Mouse (Mus musculus) heart, embryonic 11.5 days (tissue): ENCODE measurements at regions not wholly inside any gene's neighbourhood (a gene's known extent, or its start where the extent isn't known, plus 50 kb on each side); places are given as distances from the start of the nearest gene placed in this dataset.

Source experiments
- ATAC-seq: fragments of 200-750 bp; cut with Nextera tagmentation; replicated peaks from 2 replicates; pipeline ENCODE4 v1.8.0; 2017; ENCODE audit warnings: moderate library complexity; ENCODE audit not compliant: insufficient number of reproducible peaks, low FRiP score, low TSS enrichment
- H3K27ac ChIP-seq: fragments of 300-500 bp; sonication (generic); 2 replicates; pipeline ENCODE4 v1.5.1; 2014; ENCODE audit warnings: mild to moderate bottlenecking, low read depth, low read length
- H3K27me3 ChIP-seq: fragments of 300-500 bp; sonication (generic); 2 replicates; pipeline ENCODE4 v1.6.1; 2014; ENCODE audit warnings: mild to moderate bottlenecking, low read length, mixed read lengths; ENCODE audit not compliant: control insufficient read depth, insufficient read depth
- H3K36me3 ChIP-seq: fragments of 300-500 bp; sonication (generic); 2 replicates; pipeline ENCODE4 v1.6.1; 2014; ENCODE audit warnings: mild to moderate bottlenecking, low read length, moderate library complexity, mixed read lengths; ENCODE audit not compliant: control insufficient read depth, insufficient read depth
- H3K4me1 ChIP-seq: fragments of 300-500 bp; sonication (generic); 2 replicates; pipeline ENCODE4 v1.6.1; 2014; ENCODE audit warnings: low read length; ENCODE audit not compliant: control insufficient read depth, insufficient read depth
- H3K4me2 ChIP-seq: fragments of 300-500 bp; sonication (generic); 2 replicates; pipeline ENCODE4 v1.6.1; 2014; ENCODE audit warnings: mild to moderate bottlenecking, moderate library complexity
- H3K4me3 ChIP-seq: fragments of 300-500 bp; sonication (generic); 2 replicates; pipeline ENCODE4 v1.5.1; 2014; ENCODE audit warnings: low read depth, low read length
- H3K9ac ChIP-seq: fragments of 300-500 bp; sonication (generic); 2 replicates; pipeline ENCODE4 v1.6.1; 2014; ENCODE audit warnings: mild to moderate bottlenecking, low read depth, low read length, moderate library complexity
- H3K9me3 ChIP-seq: fragments of 300-500 bp; sonication (generic); replicated peaks from 2 replicates; pipeline ENCODE4 v1.6.1; 2016; ENCODE audit warnings: low read length; ENCODE audit not compliant: control insufficient read depth
- WGBS: fragments of 180-500 bp; shearing (Covaris S2); extraction: QIAGEN DNeasy Blood & Tissue Kit; methylation state at CpG from one replicate; pipeline ENCODE4 v1.1.7; 2014; ENCODE audit not compliant: insufficient replicate concordance; 5-methylcytosine and 5-hydroxymethylcytosine counted together

GRCm38 (mm10) chr6:31051771-31052170 lies 92.9 kb upstream of the Klf14 start:
- 81% methylated on average over 6 of the region's 6 CpGs for WGBS
- 0 out of 2 replicates have a peak, but pooled peaks cover 3% of the 10 kb centered on the region for H3K4me1 ChIP-seq
- H3K27me3 ChIP-seq = no peaks in the 10 kb centered on the region
- no peak overlapping the region for H3K4me3 ChIP-seq
- H3K4me2 ChIP-seq = no peak overlapping the region
- no peaks in the 10 kb centered on the region for H3K9me3 ChIP-seq
- H3K27ac ChIP-seq = no peak overlapping the region
- H3K36me3 ChIP-seq = no peaks in the 10 kb centered on the region
- no peak overlapping the region for H3K9ac ChIP-seq
- ATAC-seq = no peak

- WGBS = 11% methylated on average over 8 of the region's 8 CpGs
- no peak for ATAC-seq
Measured at GRCm38 (mm10) chr6:31053003-31053402, 94.1 kb upstream of the Klf14 start.

GRCm38 (mm10) chr6:31056786-31057566 lies 98.1 kb upstream of the Klf14 start:
- Histone ChIP-seq H3K27ac (no peak overlapping the region), H3K36me3 (no peaks in the 10 kb centered on the region), H3K9me3 (no peaks in the 10 kb centered on the region), H3K4me2 (no peak overlapping the region), H3K4me3 (no peak overlapping the region), H3K27me3 (no peaks in the 10 kb centered on the region), H3K4me1 (0 out of 2 replicates have a peak, but pooled peaks cover 3% of the 10 kb centered on the region), H3K9ac (no peak overlapping the region)
- 79% methylated on average over 12 of the region's 12 CpGs for WGBS
- no peak for ATAC-seq

More at GRCm38 (mm10) chr6:31053003-31053402, 94.1 kb upstream of the Klf14 start:
- H3K4me2 ChIP-seq = no peak overlapping the region
- H3K36me3 ChIP-seq = no peaks in the 10 kb centered on the region
- no peaks in the 10 kb centered on the region for H3K9me3 ChIP-seq
- no peak overlapping the region for H3K9ac ChIP-seq
- no peaks in the 10 kb centered on the region for H3K27me3 ChIP-seq
- H3K4me3 ChIP-seq = no peak overlapping the region
- H3K4me1 ChIP-seq = 0 out of 2 replicates have a peak, but pooled peaks cover 3% of the 10 kb centered on the region
- no peak overlapping the region for H3K27ac ChIP-seq

- Histone ChIP-seq H3K27ac (no peak overlapping the region), H3K36me3 (no peaks in the 10 kb centered on the region), H3K4me1 (no peaks in the 10 kb centered on the region), H3K4me2 (no peak overlapping the region), H3K9me3 (no peaks in the 10 kb centered on the region), H3K9ac (no peak overlapping the region), H3K4me3 (no peak overlapping the region), H3K27me3 (no peaks in the 10 kb centered on the region)
- WGBS = 63% methylated on average over 1 of the region's 1 CpGs
- no peak for ATAC-seq
Measured at GRCm38 (mm10) chr6:31058299-31058698, 99.4 kb upstream of the Klf14 start.

GRCm38 (mm10) chr6:31058961-31059360 lies 100.1 kb upstream of the Klf14 start:
- no peak overlapping the region for H3K9ac ChIP-seq
- WGBS = 79% methylated on average over 3 of the region's 3 CpGs
- no peaks in the 10 kb centered on the region for H3K4me1 ChIP-seq
- no peak overlapping the region for H3K4me3 ChIP-seq
- no peak overlapping the region for H3K4me2 ChIP-seq
- no peak for ATAC-seq
- H3K9me3 ChIP-seq = no peaks in the 10 kb centered on the region
- no peaks in the 10 kb centered on the region for H3K27me3 ChIP-seq
- no peak overlapping the region for H3K27ac ChIP-seq
- H3K36me3 ChIP-seq = no peaks in the 10 kb centered on the region

- Histone ChIP-seq H3K36me3 (no peaks in the 10 kb centered on the region), H3K9ac (no peak overlapping the region), H3K4me2 (no peak overlapping the region), H3K9me3 (no peaks in the 10 kb centered on the region), H3K4me3 (no peak overlapping the region), H3K4me1 (0 out of 2 replicates have a peak, but pooled peaks cover 2% of the 10 kb centered on the region), H3K27ac (no peak overlapping the region), H3K27me3 (no peaks in the 10 kb centered on the region)
- no peak for ATAC-seq
- 90% methylated on average over 4 of the region's 4 CpGs for WGBS
Measured at GRCm38 (mm10) chr6:31061813-31062212, 102.9 kb upstream of the Klf14 start.

- no peak for ATAC-seq
- H3K27ac ChIP-seq = no peak overlapping the region
- no peak overlapping the region for H3K4me3 ChIP-seq
- no peaks in the 10 kb centered on the region for H3K27me3 ChIP-seq
- WGBS = 54% methylated on average over 9 of the region's 9 CpGs
- no peaks in the 10 kb centered on the region for H3K36me3 ChIP-seq
- peaks cover 2% of the 10 kb centered on the region; the same call in 1 of the 2 replicates for H3K4me1 ChIP-seq
- H3K9me3 ChIP-seq = no peaks in the 10 kb centered on the region
- H3K4me2 ChIP-seq = no peak overlapping the region
- H3K9ac ChIP-seq = no peak overlapping the region
Measured at GRCm38 (mm10) chr6:31065419-31065818, 106.5 kb upstream of the Klf14 start.

- 89% methylated on average over 5 of the region's 5 CpGs for WGBS
- H3K36me3 ChIP-seq = no peaks in the 10 kb centered on the region
- no peaks in the 10 kb centered on the region for H3K27me3 ChIP-seq
- no peak overlapping the region for H3K4me2 ChIP-seq
- ATAC-seq = no peak
- H3K27ac ChIP-seq = no peak overlapping the region
- no peak overlapping the region for H3K9ac ChIP-seq
- H3K4me1 ChIP-seq = peaks cover 2% of the 10 kb centered on the region; the same call in 1 of the 2 replicates
- no peaks in the 10 kb centered on the region for H3K9me3 ChIP-seq
- H3K4me3 ChIP-seq = no peak overlapping the region
Measured at GRCm38 (mm10) chr6:31066861-31067260, 108.0 kb upstream of the Klf14 start.

GRCm38 (mm10) chr6:31067453-31067852 lies 108.6 kb upstream of the Klf14 start:
- Histone ChIP-seq H3K27me3 (no peaks in the 10 kb centered on the region), H3K4me3 (no peak overlapping the region), H3K4me1 (peaks cover 2% of the 10 kb centered on the region; the same call in 1 of the 2 replicates), H3K4me2 (no peak overlapping the region), H3K9ac (no peak overlapping the region), H3K27ac (no peak overlapping the region), H3K36me3 (no peaks in the 10 kb centered on the region), H3K9me3 (no peaks in the 10 kb centered on the region)
- 80% methylated on average over 7 of the region's 7 CpGs for WGBS
- no peak for ATAC-seq
